Mouse (Mus musculus): ENCODE data around the gene AI837181.

Gene AI837181

GRCm38 (mm10) chr19:5414534-5414957 is 10.4 kb upstream of the AI837181 start:
- DNase-seq (ENCODE audit: low read depth) = no peak

DNA sequence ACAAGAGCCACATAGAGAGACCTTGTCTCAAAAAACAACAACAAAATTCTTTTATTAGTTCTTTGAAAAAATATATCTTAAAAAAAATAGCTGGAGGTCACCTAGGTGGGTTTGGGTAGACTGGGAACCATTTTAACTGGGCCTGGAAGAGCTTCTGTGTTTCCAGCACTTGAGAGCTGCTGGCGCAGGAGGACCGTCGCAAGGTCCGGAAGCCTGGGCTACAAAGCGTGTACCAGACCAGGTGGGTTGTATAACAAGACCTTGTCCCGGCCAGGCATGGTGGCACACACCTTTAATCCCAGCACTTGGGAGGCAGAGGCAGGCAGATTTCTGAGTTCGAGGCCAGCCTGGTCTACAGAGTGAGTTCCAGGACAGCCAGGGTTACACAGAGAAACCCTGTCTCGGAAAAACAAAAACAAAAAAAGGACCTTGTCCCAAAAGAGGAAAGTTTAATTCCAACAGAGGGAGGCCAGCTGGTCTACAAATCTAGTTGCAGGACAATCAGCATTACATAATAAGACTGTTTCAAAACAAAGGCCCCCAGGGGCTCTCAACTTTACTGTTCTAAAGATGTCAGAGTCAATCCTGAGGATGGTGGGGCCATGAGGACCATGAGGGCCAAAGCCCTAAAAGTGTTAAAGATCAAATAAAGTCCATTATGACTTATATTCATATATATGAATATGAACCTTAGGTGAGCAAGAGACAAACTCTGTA is 6.0 kb upstream of the AI837181 start:
- DNase-seq (ENCODE audit: low read depth) = no peak

GRCm38 (mm10) chr19:5419630-5420029 is 5.3 kb upstream of the AI837181 start:
- DNase-seq (ENCODE audit: low read depth) = no peak

- DNase-seq (ENCODE audit: low read depth) = no peak
These were observed 4.4 kb upstream of the AI837181 start for GRCm38 (mm10) chr19:5420579-5420978.

DNA sequence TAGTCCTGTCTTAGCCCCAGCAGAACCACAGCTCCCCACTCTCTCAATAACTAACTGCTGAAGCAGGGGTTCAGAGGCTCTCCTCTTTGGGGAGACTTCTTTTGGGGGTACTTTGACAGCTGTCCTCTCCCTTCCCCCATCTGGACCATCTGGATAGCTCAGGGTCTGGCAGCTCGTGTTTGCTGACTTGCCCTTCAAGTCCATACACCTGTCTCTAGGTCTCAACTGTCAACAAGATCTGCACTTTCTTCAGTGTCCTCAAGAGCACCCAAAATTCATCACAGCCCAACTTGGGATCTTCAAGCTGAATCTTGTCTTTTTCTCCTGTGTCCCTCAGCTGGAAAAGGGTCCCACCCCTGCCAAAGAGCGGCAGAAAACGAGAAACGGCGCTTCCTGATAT is 3.2 kb upstream of the AI837181 start:
- no peak for DNase-seq (ENCODE audit: low read depth)

GRCm38 (mm10) chr19:5422267-5422666 is 2.7 kb upstream of the AI837181 start:
- DNase-seq (ENCODE audit: low read depth) = no peak

DNA sequence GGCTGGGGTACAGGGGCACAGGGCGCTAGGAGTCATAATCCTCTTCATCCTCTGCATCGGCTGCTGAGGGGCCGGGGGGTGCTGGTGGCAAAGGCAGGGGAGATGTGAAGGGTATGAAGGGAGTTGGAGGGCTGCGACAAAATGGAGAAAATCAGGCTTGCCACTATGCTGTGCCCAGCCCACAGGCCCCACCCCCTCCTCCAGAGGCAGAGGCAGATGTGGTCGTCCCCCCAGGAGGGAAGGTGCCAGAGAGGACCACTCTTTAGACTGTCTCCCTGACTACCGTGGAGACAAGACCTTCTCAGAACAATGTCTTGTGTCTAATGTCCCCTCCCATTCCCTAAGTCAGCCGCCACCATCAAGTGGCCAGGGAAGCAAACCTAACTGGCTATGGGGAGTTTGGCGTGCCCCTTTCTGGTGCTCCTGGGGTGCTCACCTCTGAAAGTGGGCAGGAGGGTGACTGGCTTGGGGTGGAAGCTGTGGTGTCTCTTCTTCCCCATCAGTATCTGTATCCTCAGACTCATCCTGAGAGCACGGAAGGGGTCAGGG is 2.0 kb upstream of the AI837181 start:
- no peak for DNase-seq (ENCODE audit: low read depth)

DNA sequence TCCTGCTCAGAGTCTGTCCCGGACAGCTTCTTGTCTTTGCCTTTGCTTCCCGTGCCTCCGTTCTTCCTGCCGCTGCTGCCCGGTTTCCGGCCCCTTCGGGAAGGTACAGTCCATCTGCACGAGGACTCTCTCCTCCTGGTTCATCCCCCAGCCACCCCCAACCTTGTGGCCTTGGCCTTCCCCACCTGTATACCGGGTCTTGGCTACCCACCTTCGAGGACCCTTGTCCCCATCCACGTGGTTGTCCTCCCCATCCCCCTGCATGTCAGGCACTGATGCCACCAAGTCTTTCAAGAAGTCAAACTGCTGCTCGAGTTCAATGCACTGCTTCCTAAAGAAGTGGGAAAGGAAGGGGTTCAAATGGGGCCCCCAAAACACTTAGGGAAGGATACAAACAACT is 1.4 kb upstream of the AI837181 start:
- no peak for DNase-seq (ENCODE audit: low read depth)

GRCm38 (mm10) chr19:5424092-5424781 is 707 bp upstream of the AI837181 start:
- DNase-seq (ENCODE audit: low read depth) = peak; percentile 71

DNA sequence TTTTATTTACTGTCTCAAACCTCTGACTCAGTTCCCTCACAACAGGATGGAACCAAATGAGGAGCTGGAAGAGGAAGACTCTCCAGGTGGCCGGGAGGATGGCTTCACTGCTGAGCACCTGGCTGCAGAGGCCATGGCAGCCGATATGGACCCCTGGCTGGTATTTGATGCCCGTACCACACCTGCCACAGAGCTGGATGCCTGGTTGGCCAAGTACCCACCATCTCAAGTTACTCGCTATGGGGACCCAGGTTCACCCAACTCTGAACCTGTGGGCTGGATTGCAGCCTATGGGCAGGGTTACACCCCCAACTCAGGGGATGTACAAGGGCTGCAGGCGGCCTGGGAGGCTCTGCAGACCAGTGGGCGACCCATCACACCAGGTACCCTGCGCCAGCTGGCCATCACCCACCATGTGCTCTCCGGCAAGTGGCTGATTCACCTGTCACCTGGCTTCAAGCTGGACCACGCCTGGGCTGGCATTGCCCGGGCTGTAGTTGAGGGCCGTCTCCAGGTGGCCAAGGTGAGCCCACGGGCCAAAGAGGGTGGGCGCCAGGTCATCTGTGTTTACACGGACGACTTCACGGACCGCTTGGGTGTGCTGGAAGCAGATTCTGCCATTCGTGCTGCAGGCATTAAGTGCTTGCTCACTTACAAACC is 1.1 kb downstream of the AI837181 start:
- DNase-seq (ENCODE audit: low read depth) = no peak

DNA sequence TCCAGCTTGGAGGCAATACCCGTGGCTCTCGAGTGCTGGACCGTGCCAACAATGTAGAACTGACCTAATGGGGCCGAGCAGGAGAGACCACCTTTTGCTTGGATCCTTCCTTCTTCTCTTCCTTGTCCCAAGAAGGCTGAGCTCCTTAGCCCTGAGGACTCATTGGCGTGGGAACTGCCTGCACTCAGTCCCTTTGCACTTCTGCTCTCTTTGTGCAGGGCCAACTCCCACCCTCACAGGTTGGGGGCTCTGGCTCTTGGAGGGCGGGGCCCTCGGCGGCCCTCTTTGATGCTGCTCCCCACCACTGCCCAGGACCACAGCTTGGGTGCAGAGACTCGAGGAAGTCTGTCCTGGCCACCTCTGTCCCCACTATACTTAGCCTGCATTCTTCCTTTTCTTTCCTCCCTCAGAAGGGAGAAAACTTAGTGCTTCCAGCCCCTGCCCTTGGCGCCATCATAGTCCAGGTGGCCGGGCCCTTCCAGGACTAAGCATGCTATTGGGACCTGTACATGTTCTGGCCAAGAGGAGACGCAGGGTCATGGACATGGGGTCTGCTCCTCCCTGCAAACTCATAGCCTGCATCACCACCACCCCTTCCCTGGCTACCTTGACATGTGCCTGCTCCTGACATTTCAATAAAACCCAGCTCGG is 1.8 kb downstream of the AI837181 start:
- DNase-seq (ENCODE audit: low read depth) = no peak

- DNase-seq (ENCODE audit: low read depth) = peak; percentile 75
These were observed 3.1 kb downstream of the AI837181 start for GRCm38 (mm10) chr19:5428083-5428482.

DNA sequence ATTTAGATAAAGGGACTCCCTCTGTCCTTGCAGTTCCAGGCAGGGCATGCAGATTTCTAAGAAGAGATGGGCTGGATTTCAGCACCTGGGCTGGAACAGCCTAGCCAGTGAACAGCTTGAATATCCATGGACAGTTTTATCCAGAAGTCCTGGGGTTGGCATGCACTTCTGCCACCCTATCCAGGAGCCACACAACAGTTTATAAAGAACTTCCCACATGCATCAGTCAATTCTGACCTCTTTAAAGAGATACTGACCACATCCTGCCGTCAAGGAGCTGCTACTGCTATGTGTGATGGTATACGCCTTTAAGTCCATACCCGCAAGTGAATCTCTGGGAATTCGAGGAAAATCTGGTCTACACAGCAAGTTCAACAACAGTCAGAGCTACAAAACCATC is 4.3 kb downstream of the AI837181 start:
- no peak for DNase-seq (ENCODE audit: low read depth)

DNA sequence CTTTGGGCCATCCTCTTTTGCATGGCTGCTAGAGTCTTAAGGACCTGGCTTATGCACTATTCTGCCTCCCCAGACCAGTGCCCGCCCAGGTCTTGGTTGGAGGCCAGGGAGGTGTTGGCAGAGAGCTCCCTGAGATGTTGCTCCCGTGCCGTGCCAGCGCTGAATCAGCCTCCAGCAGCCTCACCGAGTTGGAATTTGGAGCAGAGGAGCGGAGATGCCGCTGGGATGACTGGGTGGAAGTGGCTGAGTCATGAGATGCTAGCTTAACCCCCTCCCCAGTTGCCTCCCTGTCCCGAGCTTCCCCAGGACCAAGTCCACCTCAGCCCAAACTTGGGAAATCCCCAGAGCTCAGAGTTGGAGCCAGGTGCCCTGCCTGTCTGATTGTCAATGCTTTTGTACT is 4.9 kb downstream of the AI837181 start:
- DNase-seq (ENCODE audit: low read depth) = no peak

DNA sequence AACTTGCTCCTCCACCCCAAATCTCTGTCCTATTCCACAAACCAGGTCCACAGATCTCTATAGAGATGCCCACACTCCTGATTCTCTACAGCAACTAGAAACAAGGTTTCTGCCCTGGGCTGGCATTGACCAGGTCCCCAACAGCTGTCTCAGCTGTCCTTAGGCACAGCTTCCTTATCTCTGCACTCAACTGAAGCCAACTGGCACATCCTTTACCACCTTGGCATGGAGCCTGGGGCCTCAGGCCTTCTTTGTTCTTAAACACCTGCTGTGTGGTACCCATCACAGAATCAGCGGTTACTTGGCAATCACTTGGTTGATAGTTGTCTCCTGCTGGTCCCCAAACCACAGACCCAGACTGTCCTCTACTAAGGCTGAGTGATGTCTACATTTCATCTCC is 5.5 kb downstream of the AI837181 start:
- no peak for DNase-seq (ENCODE audit: low read depth)

DNA sequence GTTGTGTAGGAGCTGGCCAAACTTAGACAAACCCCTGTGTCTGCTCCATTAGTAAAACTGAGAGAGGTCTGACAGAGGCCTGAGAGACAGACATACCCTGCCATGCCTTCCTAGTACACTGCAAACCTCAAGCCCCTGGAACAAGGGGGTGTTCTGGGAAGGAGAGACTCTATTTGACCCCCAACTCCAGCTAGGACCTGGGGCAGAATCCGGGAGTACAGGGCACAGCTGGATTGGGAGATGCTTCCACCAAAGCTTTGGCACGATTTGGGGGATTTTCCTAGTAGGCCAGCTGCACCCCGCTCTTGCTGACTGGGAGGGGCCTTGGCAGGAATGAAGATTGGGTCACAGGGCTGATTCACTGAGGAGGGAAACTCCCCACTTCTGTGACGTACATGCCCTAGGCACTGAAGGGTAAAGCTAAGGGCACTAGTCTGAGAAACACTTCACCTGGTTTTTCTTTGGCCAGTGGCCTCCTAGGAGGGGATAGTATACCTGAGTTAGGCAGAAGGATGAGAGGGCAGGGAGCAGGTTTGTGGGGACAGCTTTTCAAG is 7.0 kb downstream of the AI837181 start:
- no peak for DNase-seq (ENCODE audit: low read depth)

- DNase-seq (ENCODE audit: low read depth) = peak; percentile 91
These were observed 8.3 kb downstream of the AI837181 start for GRCm38 (mm10) chr19:5432992-5433852.

GRCm38 (mm10) chr19:5433951-5434350 is 9.0 kb downstream of the AI837181 start:
- no peak for DNase-seq (ENCODE audit: low read depth)

- peak; percentile 81 for DNase-seq (ENCODE audit: low read depth)
These were observed 19.5 kb downstream of the AI837181 start for GRCm38 (mm10) chr19:5444371-5444908.

DNA sequence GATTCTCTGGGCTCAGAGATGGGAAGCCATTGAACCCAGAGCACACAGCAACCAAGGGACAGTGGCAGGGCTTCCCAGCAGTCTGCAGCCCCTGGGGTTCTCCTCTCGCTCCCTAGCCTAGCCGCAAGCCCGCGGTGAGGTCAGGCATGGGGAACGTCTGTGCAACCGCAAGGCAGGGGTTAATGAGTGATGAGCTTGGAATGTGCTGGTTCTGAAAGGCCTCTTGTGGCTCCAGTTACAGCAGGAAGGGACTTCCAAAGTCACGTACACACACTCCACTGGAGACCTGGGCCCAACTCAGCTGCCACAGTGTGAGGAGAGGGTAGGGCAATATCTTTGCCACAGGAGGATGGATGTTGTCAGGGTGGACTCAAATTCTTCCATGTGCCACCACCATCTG is 20.0 kb downstream of the AI837181 start:
- DNase-seq (ENCODE audit: low read depth) = no peak

DNA sequence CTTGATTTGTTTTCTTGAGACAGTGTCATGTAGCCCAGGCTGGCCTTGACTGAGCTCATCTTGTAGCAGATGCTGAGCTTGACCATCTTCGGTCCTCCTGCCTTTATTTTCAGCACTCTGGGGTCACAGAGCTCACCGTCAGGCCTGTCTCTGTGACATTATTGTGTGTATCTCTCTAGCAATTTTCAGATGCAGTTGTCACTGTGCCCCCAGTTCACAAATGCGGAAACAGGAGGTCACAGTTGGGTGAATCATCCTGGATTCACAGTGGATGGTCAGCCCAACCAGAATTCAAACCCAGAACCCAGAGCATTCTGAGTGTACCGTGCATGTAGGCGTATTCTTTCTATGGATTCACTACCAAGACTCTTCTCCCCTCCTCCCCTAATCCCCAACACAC is 20.8 kb downstream of the AI837181 start:
- DNase-seq (ENCODE audit: low read depth) = no peak

Measured in 416B (cell line).